Mouse (Mus musculus) lung, postnatal 14 days (tissue): ENCODE data around the gene Cfap45.

Experiments used
- DNase-seq: peaks from one replicate; pipeline ENCODE4 v3.0.0; 2021

The Cfap45 gene

DNA sequence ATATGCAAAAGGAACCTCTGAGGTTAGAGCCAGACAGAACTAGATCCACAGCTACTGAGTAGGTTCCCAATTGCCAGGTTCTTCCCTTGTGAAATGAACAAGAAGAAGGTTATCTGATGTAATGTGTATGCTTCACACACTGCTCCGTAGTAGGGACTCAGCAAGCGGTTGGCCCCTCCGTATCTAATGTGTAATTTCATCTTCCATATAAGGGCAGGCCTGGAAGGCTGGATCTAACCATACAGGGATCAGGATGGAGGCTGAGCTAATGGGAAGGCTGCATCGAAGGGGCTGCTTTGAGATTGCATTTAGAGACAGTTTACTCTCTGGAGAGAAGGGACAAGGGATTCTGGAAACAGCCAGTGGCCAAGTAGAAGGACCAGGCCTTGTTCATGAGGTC is 47.2 kb downstream of the Cfap45 start:
- no peak for DNase-seq

DNA sequence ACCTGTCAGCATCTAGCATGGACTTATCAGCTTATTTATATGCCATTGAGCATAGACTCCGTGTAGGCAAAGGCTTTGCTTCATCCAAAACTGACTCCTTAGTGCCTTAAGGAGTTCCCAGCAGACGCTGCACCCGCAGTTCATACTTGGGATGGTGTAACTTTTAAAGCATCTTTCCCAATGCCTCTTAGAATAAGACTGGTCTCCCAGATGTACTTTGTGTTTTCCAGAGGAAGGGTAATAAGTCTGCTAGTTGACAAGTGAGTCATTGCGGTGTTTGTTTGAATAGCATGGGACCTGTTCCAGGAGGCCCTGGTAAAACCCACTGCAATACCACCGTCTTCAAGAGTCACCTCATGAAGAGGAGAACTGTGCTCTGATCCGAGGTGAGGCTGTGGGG is 59.5 kb downstream of the Cfap45 start:
- no peak for DNase-seq

DNA sequence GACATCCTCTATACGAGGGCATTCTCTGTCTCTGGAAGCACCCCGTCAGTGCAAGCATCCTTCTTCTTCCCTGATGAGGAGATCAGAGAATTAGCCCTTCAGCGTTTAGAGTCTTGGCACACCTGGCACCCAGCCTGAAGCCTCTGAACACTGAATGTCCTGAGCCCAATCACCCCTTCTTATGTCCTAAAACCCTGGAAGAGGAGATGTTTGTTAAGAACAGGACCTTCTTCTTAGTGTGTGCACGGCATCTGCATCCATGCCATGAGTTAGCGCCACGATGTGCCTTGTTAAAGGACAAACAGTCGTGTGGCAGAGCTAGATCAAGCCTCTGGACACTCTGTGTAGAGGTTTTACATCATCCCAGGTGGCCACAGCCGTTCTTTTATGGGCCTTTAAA is 61.8 kb downstream of the Cfap45 start:
- no peak for DNase-seq

DNA sequence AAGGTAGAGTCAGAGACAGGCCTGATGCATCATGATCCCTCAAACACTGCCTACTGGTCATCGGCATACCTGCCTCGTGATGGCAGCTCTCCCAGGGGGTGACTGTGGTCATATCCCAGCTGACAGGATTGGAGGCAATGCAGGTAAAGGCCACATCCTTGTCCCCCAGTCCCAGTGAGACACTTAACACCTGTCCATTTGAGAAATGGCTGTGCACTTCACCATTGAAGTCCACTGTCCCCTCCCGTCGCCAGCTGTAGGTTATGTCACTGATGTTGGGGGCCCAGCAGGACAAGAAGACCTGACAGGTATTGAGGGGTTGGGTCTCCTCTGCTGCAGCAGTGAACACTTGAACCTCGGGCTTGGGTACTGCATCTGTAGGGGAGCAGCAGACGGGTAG is 63.7 kb downstream of the Cfap45 start:
- DNase-seq, result no peak

DNA sequence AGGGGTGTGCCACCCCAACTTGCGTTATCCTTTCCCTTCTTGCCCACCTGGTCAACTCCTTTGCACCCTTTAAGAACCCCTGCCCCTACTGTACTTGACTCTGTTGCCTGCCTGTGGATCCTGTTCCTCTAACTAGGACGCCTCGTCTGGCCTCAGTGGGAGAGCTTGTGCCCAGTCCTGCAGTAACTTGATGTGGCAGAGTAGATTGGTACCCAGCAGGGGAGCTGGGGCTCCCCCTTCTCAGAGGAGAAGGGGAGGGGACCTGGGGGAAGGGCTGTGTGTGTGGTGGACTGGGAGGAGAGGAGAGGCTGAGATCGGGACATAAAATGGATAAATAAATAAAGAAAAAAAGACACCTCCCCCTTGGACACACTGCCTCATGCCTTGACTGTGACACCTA is 64.4 kb downstream of the Cfap45 start:
- no peak for DNase-seq

DNA sequence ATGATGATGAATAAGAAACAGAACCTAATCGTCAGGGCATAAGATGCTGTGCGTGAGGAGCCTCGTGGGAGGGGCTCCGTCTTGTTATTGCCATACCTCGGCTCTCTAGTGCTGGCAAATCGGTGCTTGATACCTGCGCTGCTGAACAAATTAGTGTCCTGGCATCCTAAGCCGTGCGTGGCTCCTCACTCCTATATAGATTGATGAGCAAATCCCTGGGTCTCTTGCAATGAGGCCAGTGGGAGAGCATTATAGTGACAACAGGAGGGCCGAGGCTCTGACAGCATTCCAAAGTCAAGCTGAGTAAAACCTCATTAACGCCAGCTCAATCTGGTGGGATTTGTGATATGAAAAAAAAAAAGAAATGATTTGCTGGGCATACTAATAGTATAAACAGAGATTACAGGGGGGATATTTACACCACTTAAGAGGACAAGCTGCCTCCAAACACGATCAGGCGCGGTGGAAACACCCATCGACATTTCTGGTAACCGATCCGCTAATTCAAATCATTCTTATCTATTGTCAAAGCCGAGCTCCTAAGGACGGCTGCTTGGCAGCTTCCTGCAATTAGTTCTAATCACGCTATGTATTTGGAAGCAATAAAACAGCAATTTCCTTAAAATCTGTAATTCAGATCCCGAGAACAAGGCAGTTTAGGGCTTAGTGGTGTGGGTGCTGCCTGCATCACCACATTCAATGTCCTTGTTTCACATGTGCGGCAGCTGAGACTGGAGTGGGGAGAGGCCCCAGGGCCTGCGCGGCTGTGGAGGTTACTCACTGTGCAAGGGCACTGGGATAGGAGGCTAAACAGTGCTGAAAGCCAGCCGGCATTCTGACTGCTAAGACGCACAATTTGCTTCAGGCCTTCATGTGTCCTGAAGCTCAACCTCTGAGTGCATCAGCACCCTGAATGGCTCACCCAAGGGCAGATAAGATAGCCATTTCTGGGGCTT is 65.3 kb downstream of the Cfap45 start:
- DNase-seq, result no peak

DNA sequence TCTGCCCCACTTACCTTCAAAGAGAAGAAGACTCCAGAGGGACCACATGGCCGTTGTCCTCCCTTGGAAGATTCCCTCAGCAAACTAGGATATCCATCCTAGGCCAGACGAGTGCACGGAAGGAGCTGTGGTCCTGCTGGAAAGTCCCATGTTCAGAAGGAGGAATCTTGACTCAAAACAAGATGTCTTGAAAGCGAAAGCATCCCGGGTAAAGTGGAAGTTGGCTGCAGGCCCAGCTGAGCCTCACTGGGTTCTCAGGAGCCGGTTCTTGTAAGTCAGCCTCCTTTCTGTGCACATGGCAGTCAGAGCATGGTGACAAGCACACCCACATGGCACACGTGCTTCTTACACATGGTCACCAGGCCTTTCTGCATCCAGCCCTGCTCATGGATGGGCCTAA is 69.8 kb downstream of the Cfap45 start, which contains the start of gene Slamf8:
Gene Slamf8, minus strand, starts transcription at position 184 of the 400 bp plus-strand sequence.
- DNase-seq, result peak; percentile 36

- no peak for DNase-seq
Observed at GRCm38 (mm10) chr1:172593321-172593720, 72.7 kb downstream of the Cfap45 start.

- DNase-seq, result no peak
Observed at GRCm38 (mm10) chr1:172593956-172594355, 73.4 kb downstream of the Cfap45 start.

GRCm38 (mm10) chr1:172594495-172594894 is 73.9 kb downstream of the Cfap45 start:
- DNase-seq, result peak; percentile 60
